Mouse (Mus musculus) C2C12 (cell line): ENCODE results near the gene Ubap1l. TPM values are rescaled to one million over a fixed set of nuclear protein-coding genes. Genes with fewer than 3 reads are reported as not detected.

ENCODE experiments used
- H3K27me3 ChIP-seq: one replicate; pipeline ENCODE4 v1.6.1; 2011; ENCODE audit not compliant: control insufficient read depth, insufficient read depth, insufficient read length
- H3K36me3 ChIP-seq: one replicate; pipeline ENCODE4 v1.6.1; 2011; ENCODE audit not compliant: control insufficient read depth, insufficient read depth
- H3K4me3 ChIP-seq: one replicate; pipeline ENCODE4 v1.5.1; 2011; ENCODE audit warnings: mild to moderate bottlenecking, control low read depth; ENCODE audit not compliant: poor library complexity, insufficient read depth, severe bottlenecking
- H3K79me2 ChIP-seq: one replicate; pipeline ENCODE4 v1.6.1; 2011; ENCODE audit not compliant: control insufficient read depth, insufficient read depth
- H3K79me3 ChIP-seq: one replicate; pipeline ENCODE4 v1.6.1; 2011; ENCODE audit warnings: low read depth, control low read depth
- H3ac ChIP-seq: one replicate; pipeline ENCODE3; 2011; ENCODE audit warnings: low read depth; ENCODE audit not compliant: control insufficient read depth, insufficient read length
- CEBPB ChIP-seq: IDR thresholded peaks from one replicate; pipeline ENCODE4 v1.6.1; 2011; ENCODE audit warnings: low read depth, mild to moderate bottlenecking, control low read depth, moderate library complexity
- CTCF ChIP-seq: IDR thresholded peaks from one replicate; pipeline ENCODE4 v1.5.1; 2011; ENCODE audit not compliant: control insufficient read depth, insufficient read depth, insufficient read length
- FOSL1 ChIP-seq: IDR thresholded peaks from one replicate; pipeline ENCODE4 v1.8.0; 2011; ENCODE audit warnings: mild to moderate bottlenecking, low read length; ENCODE audit not compliant: poor library complexity, insufficient read depth, severe bottlenecking
- MAX ChIP-seq: IDR thresholded peaks from one replicate; pipeline ENCODE4 v1.6.1; 2011; ENCODE audit warnings: mild to moderate bottlenecking, control low read depth
- MYOD1 ChIP-seq: IDR thresholded peaks from one replicate; pipeline ENCODE4 v1.6.1; 2011; ENCODE audit warnings: low read depth; ENCODE audit not compliant: control insufficient read depth, insufficient read length
- MYOG ChIP-seq: IDR thresholded peaks from one replicate; pipeline ENCODE4 v1.6.1; 2011; ENCODE audit not compliant: control insufficient read depth, insufficient read length; ENCODE audit errors: extremely low read depth
- USF1 ChIP-seq: IDR thresholded peaks from one replicate; pipeline ENCODE4 v1.6.1; 2011; ENCODE audit warnings: low read depth, mild to moderate bottlenecking, control low read depth, moderate library complexity
- polyA plus RNA-seq: library from polyadenylated mRNA; unstranded; fragments of >200 nt; fragmentation: generic; extraction: Trizol; gene quantifications from one replicate; pipeline ENCODE4 v1.2.1, GENCODE M21; 2012; ENCODE audit warnings: missing spikeins

The Ubap1l gene
- polyA plus RNA-seq, 1 experiment, result 0.21 TPM

GRCm38 (mm10) chr9:65363684-65364083 lies 2.8 kb downstream of the Ubap1l start:
- no peak overlapping the region for H3K4me3 ChIP-seq
- no peaks in the 10 kb centered on the region for H3K79me3 ChIP-seq
- no peaks in the 10 kb centered on the region for H3K27me3 ChIP-seq
- no peaks in the 10 kb centered on the region for H3K79me2 ChIP-seq
- H3ac ChIP-seq, result no peak overlapping the region
- TF ChIP-seq CEBPB (no peak), MYOD1 (peak; percentile 28), FOSL1 (no peak), MAX (no peak), CTCF (no peak), MYOG (no peak), USF1 (peak; percentile 46)
- peaks cover 22% of the 10 kb centered on the region for H3K36me3 ChIP-seq

GRCm38 (mm10) chr9:65365721-65366120 lies 4.9 kb downstream of the Ubap1l start:
- Histone ChIP-seq H3K27me3 (no peaks in the 10 kb centered on the region), H3K4me3 (no peak overlapping the region), H3K79me2 (no peaks in the 10 kb centered on the region), H3K36me3 (peaks cover 14% of the 10 kb centered on the region), H3ac (no peak overlapping the region), H3K79me3 (no peaks in the 10 kb centered on the region)
- no peak for TF ChIP-seq MAX
- no peak for TF ChIP-seq MYOD1
- no peak for TF ChIP-seq CEBPB
- no peak for TF ChIP-seq USF1
- TF ChIP-seq MYOG, result no peak
- no peak for TF ChIP-seq FOSL1
- no peak for TF ChIP-seq CTCF

- Histone ChIP-seq H3K36me3 (no peaks in the 10 kb centered on the region), H3K79me3 (no peaks in the 10 kb centered on the region), H3K79me2 (no peaks in the 10 kb centered on the region), H3K4me3 (no peak overlapping the region), H3K27me3 (no peaks in the 10 kb centered on the region), H3ac (no peak overlapping the region)
- TF ChIP-seq MAX (no peak), FOSL1 (no peak), CTCF (no peak), MYOD1 (no peak), MYOG (no peak), USF1 (no peak), CEBPB (no peak)
Observed at GRCm38 (mm10) chr9:65371756-65372155, 10.9 kb downstream of the Ubap1l start.

DNA sequence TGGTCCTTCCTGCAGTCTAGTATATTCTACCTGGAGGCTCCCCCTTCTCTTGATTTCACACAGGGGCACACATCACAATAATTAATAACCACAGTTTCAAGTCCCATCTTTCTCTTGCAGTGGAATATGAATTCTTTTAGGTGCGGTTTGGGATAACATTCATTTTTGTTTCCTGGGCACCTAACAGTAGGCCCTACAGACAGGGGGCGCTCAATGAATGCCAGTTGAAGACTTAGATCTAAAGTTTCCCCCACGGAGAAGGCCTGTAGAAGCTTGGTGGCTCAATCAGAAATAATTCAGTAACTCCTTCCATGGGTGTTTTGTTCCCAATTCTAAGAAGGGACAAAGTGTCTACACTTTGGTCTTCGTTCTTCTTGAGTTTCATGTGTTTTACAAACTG lies 11.6 kb downstream of the Ubap1l start:
- TF ChIP-seq MYOG (no peak), MAX (no peak), CEBPB (no peak), CTCF (no peak), FOSL1 (no peak), USF1 (no peak), MYOD1 (no peak)
- H3K79me2 ChIP-seq, result no peaks in the 10 kb centered on the region
- H3K27me3 ChIP-seq, result no peaks in the 10 kb centered on the region
- H3K36me3 ChIP-seq, result no peaks in the 10 kb centered on the region
- H3ac ChIP-seq, result no peak overlapping the region
- no peak overlapping the region for H3K4me3 ChIP-seq
- H3K79me3 ChIP-seq, result no peaks in the 10 kb centered on the region

- no peaks in the 10 kb centered on the region for H3K27me3 ChIP-seq
- no peaks in the 10 kb centered on the region for H3K79me2 ChIP-seq
- TF ChIP-seq USF1 (no peak), CEBPB (no peak), MYOG (no peak), MYOD1 (no peak), FOSL1 (no peak), MAX (no peak), CTCF (no peak)
- no peaks in the 10 kb centered on the region for H3K79me3 ChIP-seq
- H3K4me3 ChIP-seq, result no peak overlapping the region
- no peaks in the 10 kb centered on the region for H3K36me3 ChIP-seq
- H3ac ChIP-seq, result no peak overlapping the region
Observed at GRCm38 (mm10) chr9:65374468-65375162, 13.8 kb downstream of the Ubap1l start.
